Mouse (Mus musculus) neutrophil, adult 5-6 weeks (primary cell): ENCODE data around the gene Zmynd8. TPM values are rescaled to one million over a fixed set of nuclear protein-coding genes. Genes with fewer than 3 reads are reported as not detected.

Experiments used
- ATAC-seq: fragments of 151-379, 151-347 bp; 2 replicates; pipeline ENCODE4 v1.8.0; 2017; ENCODE audit warnings: mild to moderate bottlenecking, moderate TSS enrichment; ENCODE audit not compliant: insufficient number of reproducible peaks, poor library complexity, low FRiP score, severe bottlenecking; ENCODE audit errors: extremely low read depth
- total RNA-seq: library from RNA; stranded (forward); fragments of 200-1000 nt; gene quantifications from 2 replicates; pipeline ENCODE4 v1.2.3, GENCODE M21; 2017

Zmynd8 gene
- total RNA-seq, 1 experiment from 2014 or later: 56.9 TPM

- no peak for ATAC-seq
These were observed 15.8 kb downstream of the Zmynd8 start for GRCm38 (mm10) chr2:165883006-165883405.

- ATAC-seq: no peak
These were observed 17.0 kb downstream of the Zmynd8 start for GRCm38 (mm10) chr2:165881585-165882431.

GRCm38 (mm10) chr2:165881220-165881584, 17.6 kb downstream of the Zmynd8 start:
- no peak for ATAC-seq

GRCm38 (mm10) chr2:165880501-165881182, 18.2 kb downstream of the Zmynd8 start:
- ATAC-seq: no peak

GRCm38 (mm10) chr2:165879403-165880178, 19.2 kb downstream of the Zmynd8 start:
- no peak for ATAC-seq

DNA sequence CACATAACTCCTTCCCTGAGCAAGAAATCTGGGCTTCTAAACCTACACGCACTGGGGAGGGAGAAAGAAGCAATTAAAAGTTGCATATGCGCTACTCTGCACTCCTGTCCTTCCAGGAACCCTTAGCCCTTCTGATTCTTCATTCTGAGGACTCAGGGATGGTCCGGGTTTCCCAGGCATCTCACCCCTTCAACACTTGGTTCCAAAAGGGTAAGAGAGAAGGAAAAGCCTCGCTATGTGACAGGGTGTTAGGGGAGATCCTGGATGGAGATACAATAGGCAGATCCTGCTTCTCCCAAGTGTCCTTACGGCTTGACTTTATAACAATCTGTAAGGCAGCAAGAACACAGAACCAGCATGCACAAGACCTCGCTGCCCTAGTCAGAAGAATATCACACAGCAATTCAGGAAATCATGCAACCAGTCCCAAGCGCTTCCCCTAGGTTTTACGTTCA, 19.9 kb downstream of the Zmynd8 start:
- no peak for ATAC-seq

GRCm38 (mm10) chr2:165878021-165878585, 20.7 kb downstream of the Zmynd8 start:
- no peak for ATAC-seq

DNA sequence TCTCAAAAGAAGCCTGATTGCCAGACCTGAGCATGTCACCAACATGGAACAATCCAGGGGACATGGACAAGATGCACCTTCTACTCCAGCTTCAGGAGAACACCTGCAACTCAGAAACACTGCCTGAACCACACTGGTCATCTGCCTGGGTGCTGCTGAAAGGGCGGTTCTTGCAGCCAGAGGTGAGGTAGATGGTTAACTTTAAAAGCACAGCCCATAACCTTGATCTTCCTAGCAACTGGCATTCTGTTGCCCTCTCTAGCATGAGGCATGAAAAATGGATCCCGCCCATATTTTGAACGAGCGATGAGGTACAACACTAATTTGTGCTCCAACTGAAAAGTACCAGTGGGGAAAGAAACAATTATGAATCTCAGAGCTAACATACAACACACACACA, 21.6 kb downstream of the Zmynd8 start:
- no peak for ATAC-seq

DNA sequence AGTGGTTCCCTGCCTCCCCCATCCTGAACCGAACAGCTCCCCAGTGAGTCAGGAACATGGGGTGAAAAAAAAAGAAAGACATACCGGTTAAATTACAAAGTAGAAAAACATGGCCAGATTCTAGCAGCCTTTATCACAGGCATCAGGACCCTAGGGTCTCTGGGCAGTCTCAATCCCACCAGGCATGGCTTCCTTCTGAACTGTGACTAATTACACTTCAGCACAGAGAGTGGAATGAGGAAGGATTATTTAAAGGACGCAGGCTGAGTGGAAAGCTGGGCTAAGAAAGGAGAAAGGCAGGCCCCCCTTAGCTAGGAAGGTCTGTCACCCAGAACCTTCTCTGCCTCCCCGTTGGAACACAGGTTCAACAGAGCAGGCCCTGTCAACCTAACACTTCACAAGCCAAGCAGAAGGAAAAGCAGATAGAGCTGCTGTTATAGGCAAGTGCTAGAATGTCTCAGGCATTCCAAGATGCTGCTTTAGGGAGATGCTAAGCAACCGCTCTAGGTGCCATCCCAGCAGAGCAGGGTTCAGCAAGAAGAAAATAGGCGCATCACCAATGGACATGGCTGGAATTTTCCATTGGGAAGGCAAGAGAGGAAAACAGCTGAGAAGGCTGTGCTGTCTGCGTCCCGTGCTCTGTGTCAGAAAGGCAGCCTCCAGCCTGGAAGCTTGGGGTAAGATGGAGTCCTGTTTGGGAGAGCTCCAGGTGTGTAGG, 22.5 kb downstream of the Zmynd8 start:
- no peak for ATAC-seq

DNA sequence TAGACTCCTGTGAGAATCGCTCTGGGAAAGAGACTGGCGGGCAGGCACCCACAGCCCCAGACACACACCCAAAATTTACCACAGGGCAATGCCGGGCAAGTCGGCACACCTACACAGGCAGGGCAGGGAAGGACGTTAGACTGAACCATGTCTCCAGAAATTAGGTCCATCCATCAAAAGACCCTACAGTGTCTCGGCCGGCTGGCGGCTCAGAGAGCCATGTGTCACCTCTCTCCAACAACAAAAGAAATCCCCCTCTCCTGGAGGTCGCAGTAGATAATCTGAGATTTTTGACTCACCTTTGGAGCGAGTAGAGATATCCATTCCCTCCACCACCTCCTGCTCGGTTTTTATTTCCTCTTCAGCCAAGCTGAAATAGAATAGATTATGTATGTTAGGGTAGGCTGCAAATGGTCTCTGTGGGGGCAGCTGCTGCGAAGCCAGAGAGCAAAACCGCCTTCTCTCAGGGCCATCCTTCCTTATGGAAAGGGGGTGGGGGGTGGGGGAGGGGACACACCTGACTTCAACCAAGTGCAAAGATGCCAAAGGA, 23.3 kb downstream of the Zmynd8 start:
- no peak for ATAC-seq

DNA sequence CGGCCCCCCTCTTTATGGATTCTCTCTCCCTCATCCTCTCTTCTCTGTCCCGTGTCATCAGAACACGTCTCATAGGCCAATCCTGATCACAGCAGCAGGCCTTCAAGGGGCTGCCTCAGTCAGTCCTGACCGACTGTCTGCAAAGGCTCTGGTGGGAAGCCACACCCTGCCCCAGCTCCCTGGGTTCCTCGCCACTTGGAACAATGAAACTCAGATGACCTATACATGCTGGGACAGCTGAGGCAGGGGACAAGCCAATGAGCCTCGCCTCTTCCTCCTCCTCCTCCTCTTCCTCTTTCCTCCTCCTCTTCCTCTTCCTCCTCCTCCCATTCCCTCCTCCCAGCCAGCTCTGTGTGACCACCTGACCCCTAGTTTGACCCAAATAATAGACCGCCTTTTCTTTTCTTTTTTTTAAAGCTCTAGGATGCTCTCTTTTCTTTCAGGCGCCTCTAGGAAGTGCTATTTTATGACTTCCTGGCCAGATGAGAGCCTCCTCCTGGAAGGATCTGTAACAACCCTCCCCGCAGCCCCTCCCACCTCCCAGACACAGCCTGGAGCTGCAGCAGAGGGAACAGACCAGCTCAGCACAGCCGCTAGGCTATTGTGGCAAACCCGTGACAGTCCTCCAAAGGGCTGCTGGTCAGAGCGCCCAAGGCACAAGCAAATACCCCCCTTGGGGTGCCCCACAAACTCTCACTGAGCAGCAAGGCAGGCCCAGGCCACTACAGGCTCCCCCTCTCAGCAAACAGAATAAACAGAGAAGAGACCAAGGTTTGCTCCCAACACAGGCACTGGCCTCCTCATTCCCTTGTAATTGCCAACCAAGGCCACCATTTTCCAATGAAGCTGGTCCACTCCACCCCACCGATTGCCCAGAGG, 24.1 kb downstream of the Zmynd8 start:
- no peak for ATAC-seq

DNA sequence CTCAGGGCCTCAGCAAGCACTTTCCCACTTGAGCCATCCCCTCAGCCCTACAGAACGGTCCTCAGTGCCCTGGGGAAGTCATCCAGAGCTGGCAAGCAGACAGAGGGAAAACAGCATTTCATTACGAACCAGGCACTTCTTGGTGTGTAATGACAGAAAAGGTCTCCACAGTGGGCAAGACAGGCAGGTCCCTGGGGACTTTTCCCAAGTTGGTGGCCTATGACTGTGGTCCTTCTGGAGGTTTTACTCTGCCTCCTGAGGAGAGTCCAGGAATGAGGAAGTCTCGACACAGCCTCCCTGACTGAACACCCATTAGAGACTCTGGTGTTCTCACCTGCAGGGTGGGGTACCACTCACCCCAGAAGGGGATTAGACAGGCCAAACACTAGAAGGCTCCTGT, 25.0 kb downstream of the Zmynd8 start:
- ATAC-seq: no peak

DNA sequence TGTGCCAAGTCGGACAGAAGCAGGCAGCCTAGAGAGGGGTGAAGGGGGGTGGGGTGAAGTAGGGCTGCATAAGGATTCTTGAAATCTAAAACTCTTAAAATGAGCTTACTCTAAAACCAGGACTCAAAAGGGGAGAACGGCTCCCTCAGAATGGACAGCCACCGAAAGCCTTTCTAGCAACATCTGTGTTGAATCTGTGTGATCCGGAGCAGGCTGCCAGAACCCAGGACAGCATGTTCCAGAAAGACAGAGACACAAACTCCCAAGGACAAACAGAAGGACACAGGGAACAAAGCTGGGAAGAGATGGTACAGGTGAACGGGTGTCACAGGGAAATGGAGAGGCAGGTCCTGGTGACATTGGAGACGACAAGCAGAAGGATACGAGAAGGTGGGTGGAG, 25.6 kb downstream of the Zmynd8 start:
- ATAC-seq: no peak

DNA sequence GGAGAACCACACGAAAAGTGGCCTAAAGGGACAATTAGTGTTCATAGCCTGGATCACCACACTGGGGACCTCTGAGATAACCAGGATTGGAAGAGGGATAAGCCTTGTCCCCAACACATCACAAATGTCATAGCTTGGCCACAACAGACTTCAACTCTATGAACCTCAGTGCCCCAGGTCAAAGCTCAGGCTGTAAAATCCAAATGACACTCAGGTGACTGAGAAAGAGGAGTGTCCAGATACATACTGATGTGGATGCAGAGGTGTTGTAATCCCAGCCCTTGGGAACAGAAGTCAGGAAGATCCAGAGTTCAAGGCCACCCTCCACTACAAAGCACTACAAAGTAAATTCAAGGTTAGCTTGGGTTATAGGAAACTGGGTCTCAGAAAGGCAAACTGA, 29.6 kb downstream of the Zmynd8 start:
- ATAC-seq: no peak

- ATAC-seq: no peak
These were observed 30.2 kb downstream of the Zmynd8 start for GRCm38 (mm10) chr2:165868522-165869175.

DNA sequence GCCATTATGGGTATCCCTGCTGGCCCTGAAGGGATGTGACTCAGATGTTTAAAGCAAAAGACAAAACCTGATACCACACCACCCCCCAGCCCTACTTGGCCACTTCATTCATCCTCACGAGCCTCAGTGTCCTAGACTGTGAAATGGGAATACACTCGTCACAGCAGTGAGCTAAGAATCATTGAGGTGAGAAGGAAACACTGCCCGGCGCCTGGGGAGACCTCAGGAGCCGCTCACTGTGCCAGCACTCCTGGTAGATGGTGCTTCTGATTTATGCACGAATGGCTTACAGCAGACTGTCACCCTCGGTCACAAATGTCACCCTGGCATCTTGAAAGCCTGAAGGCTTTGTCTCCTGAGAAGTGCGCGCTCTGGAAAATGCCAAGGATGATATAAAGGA, 31.3 kb downstream of the Zmynd8 start:
- no peak for ATAC-seq

DNA sequence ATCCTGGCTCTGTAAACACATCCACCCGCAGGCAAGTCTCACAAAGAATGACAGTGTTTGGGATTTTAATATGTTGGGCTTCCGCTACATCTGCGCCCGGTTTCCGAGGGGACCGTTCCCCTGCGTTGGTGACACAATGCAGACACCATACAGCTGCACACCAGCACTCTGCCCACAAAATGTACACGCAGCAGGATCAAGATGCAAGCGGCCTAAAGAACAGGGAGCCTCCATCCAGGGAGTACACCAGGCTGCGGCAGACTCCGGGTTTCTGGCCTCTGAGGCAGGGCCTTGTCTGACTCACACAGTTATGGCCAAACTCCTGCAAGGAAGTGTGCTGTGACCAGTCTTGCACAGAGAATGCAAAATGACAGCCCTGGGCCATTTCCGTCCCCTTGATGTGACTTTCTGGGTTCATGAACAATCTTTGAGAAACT, 31.8 kb downstream of the Zmynd8 start:
- no peak for ATAC-seq
